Mouse (Mus musculus) heart, adult 2 months (tissue): ENCODE results near the gene Adam22.

Experiments
- CTCF ChIP-seq: fragments of 200-600 bp; IDR thresholded peaks from 2 replicates; pipeline ENCODE4 v1.8.1; 2022; ENCODE audit warnings: antibody characterized with exemption, mild to moderate bottlenecking, moderate library complexity
- EP300 ChIP-seq: fragments of 200-500 bp; IDR thresholded peaks from 2 replicates; pipeline ENCODE4 v1.6.1; 2011; ENCODE audit warnings: low read depth, low read length, control low read depth; ENCODE audit not compliant: insufficient read depth

DNA sequence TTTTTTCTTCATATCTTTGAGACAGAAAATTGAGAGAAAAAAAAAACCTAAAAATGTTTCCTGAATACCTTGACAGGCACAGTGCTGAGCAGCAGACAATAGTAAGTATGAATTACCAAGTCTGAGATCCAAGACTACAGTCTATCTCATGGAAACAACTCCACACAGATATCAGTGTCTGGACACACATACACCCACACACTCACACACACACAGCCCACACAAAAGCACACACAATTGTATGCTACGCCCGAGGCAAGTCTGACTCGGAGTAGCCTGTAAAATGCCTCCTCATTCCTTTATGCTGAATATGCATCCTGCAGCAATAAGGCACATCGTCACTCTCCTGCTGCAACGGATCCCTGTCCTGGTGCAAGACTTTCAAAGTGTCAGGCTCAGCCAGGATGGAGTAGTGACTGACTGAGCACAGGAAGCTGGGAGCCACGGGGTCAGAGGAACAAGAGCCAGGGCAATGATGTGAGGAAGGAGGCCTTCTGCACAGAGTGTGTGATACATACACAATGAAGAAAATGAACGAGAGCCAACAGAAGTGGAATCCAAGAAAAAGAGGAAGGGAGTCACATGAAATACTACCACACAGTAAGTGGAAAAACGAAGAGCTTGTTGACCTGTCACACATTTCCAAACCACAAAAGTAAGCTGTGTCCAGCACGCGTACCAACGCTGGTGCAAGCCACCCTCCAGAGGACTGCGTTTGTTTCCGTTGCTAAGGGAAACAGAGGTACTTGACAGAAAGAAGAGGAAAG, 10.9 kb downstream of the Adam22 start:
- TF ChIP-seq EP300 (no peak), CTCF (no peak)
